Mouse (Mus musculus) bone marrow macrophage, adult 2 months (primary cell): ENCODE data around the gene Tmem274.

Experiments used
- CTCF ChIP-seq: IDR thresholded peaks from 2 replicates; pipeline ENCODE4 v1.5.1; 2012; ENCODE audit warnings: low read depth, mild to moderate bottlenecking, low read length, moderate library complexity
- POLR2A ChIP-seq: IDR thresholded peaks from 2 replicates; pipeline ENCODE4 v1.6.1; 2012; ENCODE audit warnings: mild to moderate bottlenecking, low read depth, low read length, borderline replicate concordance

GRCm38 (mm10) chr4:149518351-149519220 is 41.4 kb downstream of the Tmem274 start:
- TF ChIP-seq CTCF (no peak), POLR2A (no peak)
